Mouse (Mus musculus): ENCODE measurements around the gene Stk33. TPM values are rescaled to one million over a fixed set of nuclear protein-coding genes. Genes with fewer than 3 reads are reported as not detected.

The Stk33 gene
- total RNA-seq, 2 experiments from 2014 or later = 0.17 to 0.51 TPM

DNA sequence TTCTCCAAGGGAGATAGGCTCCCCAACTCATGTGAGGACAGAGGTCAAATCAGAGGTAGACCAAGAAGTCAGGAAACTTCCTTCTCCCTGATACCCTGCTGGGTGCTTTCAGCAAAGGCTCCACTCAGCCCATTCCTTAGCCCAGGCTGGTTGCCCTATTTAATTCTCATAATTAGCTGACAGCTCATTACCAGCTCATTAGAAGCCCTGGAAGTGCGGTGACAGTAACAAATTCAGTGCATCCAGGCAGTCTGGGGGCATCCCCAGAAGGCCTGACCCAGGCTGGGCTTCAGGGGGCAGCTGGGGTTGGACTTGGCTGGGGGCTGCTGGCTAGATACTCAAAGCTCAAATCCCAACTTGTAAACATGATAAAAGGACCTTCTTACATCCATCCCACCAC, 172.7 kb downstream of the Stk33 start:
- TF ChIP-seq CTCF (IDR thresholded peaks at IDR 0.05) = no peak
- H3K27ac ChIP-seq = no peak overlapping the region
- H3K4me3 ChIP-seq = no peak overlapping the region
- no peak for DNase-seq
- intact Hi-C loops (cut with DNase I) = no loop called here

DNA sequence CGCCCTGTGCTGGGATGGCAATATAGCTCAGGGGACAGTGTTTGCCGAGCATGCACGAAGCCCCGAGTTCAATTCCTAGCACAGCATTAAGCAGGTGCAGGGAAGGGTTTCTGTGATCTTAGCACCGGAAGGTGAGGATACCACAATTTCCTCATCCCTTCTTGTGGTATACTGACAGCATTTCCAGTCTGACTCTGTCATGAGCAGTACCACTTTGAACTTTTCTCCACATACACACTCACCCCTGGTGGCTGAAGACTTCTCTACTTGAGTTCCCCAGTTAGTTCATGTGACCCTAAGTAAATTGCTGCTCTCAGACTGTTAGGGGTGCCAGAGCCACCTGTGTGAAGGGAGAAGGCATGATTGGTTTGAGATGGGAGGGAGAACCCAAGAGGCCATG, 173.3 kb downstream of the Stk33 start:
- intact Hi-C loops (cut with DNase I) = no loop called here
- TF ChIP-seq CTCF (IDR thresholded peaks at IDR 0.05) = no peak
- H3K4me3 ChIP-seq = no peak overlapping the region
- H3K27ac ChIP-seq = no peak overlapping the region
- no peak for DNase-seq

DNA sequence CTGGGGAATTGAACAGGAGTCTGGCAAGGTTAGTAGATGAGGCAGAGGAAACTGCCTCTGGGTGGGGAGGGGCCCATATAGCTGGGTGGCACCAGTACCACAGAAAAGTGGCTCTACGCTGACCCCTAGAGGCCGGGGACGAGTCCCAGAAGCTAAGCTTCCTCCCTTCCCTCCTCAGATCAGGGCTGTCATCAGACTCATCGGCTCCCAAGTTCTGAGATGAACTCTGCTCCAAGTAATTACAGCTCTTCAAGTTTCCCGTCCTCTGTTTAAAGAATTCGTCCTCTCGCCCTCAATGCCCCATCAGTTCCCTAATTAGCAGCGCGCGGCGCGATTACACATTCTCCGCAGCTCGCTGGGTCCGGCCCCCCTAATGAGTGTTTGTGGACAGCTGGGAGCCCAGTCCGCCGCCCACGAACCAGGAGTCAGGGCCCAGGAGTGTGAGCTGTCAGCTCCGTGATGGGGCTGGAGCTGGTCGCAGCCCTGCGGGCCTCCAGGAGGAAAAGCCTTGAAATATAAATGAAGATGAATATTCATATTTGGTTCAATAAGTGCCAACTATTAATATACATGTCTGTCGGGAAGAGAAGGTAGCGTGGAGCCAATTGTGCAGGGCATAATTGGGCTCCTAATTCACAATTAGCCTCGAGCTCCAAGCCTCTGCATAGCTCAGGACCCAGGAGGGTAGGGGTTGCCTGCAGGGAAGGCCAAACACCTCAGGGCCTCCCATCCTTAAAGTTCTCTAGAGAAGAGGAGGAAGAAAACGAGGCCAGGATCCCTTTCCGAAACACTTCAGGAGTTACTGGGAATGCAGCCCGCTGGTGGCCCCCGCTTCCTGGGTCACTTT, 183.2 kb downstream of the Stk33 start:
- DNase-seq = peak; percentile 72
- Histone ChIP-seq H3K4me3 (peak overlapping the region; percentile 47), H3K27ac (no peak overlapping the region)
- peak; percentile 75 for TF ChIP-seq CTCF (IDR thresholded peaks at IDR 0.05)
- intact Hi-C loops (cut with DNase I) = loop anchor here (10.0 kb wide), 1 partner anchor 121 kb away; no protein-coding TSS in a partner anchor

DNA sequence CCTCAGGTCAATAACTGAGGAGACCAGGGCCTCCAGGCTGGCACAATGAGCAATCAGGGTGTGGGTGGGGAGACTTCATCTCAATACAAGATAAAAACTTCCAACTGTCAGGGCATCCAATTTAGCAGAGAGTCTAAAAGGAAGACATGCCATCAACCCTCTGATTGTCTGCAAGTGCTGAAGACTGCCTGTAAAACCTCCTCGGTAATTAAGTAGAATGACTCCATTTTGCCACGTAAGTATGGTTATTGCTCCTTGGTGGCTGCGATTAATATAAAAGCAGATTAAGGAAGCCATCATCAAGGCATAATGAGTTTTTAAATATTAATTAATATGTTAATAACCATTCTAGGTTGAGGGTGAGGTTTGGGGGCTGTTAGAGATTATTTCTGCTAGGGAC, 187.5 kb downstream of the Stk33 start:
- Histone ChIP-seq H3K27ac (no peak overlapping the region), H3K4me3 (no peak overlapping the region)
- no peak for DNase-seq
- no peak for TF ChIP-seq CTCF (IDR thresholded peaks at IDR 0.05)
- intact Hi-C loops (cut with DNase I) = loop anchor here (10.0 kb wide), 1 partner anchor 117 kb away; no protein-coding TSS in a partner anchor

DNA sequence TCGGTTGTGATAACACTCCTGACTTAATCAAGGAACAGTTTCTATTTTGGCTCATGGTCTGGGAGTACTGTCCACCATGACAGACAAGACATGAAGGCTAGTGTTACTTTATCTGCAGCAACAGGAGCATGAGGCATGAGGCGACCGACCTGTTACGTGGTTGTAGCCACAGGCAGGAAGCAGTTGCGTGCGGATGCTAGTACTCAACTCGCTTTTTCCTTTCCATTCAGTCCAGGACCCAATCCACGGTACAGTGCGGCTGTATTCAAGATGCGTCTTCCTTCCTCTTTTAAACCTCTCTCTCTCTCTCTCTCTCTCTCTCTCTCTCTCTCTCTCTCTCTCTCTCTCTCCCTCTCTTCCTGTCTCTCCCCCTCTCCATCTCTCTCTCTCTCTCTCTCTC, 194.1 kb downstream of the Stk33 start:
- intact Hi-C loops (cut with DNase I) = no loop called here
- Histone ChIP-seq H3K27ac (no peak overlapping the region), H3K4me3 (no peak overlapping the region)
- DNase-seq = no peak
- TF ChIP-seq CTCF (IDR thresholded peaks at IDR 0.05) = no peak

DNA sequence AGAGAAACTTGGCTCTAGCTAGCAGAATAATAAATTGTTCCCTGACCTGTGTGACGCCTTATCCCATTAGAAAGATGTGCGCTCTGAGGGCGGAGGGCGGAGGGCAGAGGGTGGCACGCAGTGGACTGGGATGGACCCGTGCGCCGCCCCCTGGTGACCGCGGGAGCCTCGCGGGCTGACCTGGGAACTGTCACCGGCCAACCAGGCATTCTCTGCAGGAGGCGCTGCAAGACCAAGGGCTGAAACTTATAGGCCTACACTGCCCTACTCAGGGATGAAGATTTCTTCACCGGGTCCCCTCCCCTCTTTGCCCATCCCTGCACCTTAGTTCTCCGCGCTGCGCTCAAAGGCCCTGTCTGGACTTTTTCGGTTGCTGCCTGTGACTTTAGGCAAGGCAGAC, 197.6 kb downstream of the Stk33 start:
- TF ChIP-seq CTCF (IDR thresholded peaks at IDR 0.05) = peak; percentile 40
- intact Hi-C loops (cut with DNase I) = no loop called here

DNA sequence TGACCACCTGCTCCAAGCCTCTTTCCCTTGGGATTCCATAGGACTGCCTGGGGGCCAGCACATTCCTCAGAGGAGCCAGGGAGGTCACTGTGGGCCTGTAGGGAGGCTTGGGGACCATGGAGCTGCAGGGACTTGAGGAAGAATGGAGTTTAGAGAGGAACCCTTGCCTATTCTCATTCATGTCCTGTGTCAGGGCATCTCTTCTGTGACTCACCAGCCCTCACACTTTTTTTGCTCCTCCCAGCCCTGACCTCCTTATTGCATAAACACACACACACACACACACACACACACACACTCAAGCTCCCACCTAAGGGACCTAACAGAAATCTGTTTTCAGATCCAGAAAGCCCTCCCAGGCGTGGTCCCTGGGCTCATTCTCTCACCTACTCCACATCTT, 199.5 kb downstream of the Stk33 start:
- no peak overlapping the region for H3K4me3 ChIP-seq
- intact Hi-C loops (cut with DNase I) = no loop called here

More for the DNA sequence above, 197.6 kb downstream of the Stk33 start:
- Histone ChIP-seq H3K27ac (no peak overlapping the region), H3K4me3 (no peak overlapping the region)
- DNase-seq = peak; percentile 26

DNA sequence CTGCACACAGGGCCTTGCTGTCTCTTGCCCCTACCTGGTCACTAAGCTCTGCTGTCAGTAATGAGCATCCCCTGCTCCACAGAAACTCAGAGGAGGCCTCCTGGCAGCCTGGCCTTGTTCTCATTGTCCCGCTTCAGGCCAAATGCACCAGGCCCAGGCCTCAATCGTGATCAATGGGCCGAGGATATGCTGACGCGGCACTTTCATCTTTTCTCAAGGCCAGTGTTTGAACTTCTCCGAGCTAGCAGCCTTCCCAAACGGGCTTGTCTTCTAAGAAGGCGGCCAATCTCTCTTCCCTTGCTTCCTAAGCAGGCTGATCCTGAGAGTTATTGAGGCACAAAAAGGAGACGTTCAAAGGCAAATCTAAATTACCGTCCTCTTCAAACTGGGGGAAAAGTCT, 200.2 kb downstream of the Stk33 start:
- no peak overlapping the region for H3K4me3 ChIP-seq
- TF ChIP-seq CTCF (IDR thresholded peaks at IDR 0.05) = no peak
- intact Hi-C loops (cut with DNase I) = no loop called here
- no peak for DNase-seq
- no peak overlapping the region for H3K27ac ChIP-seq

More for the DNA sequence above, 199.5 kb downstream of the Stk33 start:
- no peak overlapping the region for H3K27ac ChIP-seq
- no peak for DNase-seq
- no peak for TF ChIP-seq CTCF (IDR thresholded peaks at IDR 0.05)

DNA sequence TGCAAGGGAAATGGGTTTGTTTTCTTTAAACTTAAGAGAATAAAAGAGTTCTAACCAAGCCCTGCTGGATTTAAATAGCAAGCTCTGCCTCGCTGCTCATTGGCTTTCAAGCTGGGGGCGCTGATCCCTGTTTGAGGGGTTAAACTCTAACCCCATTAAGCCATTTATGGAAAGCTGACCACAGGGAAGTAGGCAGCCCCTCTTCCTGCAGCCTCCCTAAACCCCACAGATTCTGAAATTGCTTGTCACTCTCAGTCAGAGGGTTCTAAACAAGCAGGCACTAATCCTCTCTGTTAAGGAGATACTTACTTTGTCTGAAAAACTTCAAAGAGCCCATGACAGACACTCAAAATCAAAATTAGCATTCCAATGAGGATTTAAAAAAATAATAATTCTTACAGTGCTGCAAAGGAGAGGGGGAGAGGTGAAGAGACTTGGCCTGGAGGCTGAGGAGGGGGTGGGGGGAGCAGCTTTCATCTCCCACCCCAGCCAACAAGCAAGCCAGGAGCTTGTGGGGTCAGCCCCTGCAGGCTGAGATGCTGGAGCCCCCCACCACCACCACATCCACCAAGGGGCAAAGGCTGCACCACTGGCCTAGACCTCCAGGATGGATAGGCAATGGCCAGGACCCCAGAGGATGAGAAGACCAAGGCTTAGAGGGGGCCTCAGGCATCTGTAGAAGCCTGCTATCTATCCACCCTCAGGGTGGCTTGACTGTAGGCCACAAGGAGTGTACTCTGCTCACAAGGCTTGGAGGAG, 203.8 kb downstream of the Stk33 start:
- TF ChIP-seq CTCF (IDR thresholded peaks at IDR 0.05) = no peak
- Histone ChIP-seq H3K27ac (no peak overlapping the region), H3K4me3 (no peak overlapping the region)
- no peak for DNase-seq
- intact Hi-C loops (cut with DNase I) = loop anchor here (5.0 kb wide), 1 partner anchor 212 kb away; no protein-coding TSS in a partner anchor

DNA sequence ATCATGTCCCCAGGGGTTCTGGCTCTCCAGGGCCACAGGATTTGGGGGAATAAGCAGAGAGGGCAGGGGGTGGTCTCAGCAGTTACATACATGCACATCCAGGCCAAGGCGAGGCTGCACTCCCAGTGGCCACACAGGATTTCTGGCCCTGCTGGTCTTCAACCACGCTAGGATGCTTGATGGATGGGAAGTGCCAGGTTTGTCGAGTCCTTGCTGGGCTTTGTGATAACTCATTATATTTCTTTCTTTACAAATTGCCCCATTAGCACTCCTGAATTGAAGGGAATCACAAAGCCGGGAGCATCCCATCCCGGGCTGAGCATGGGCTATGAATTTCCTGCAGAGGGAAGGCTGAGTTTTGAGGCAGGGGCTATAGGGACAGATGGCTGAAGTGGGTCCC, 204.4 kb downstream of the Stk33 start:
- intact Hi-C loops (cut with DNase I) = loop anchor here (5.0 kb wide), 1 partner anchor 213 kb away; no protein-coding TSS in a partner anchor
- no peak overlapping the region for H3K27ac ChIP-seq
- no peak overlapping the region for H3K4me3 ChIP-seq
- no peak for TF ChIP-seq CTCF (IDR thresholded peaks at IDR 0.05)
- DNase-seq = no peak

DNA sequence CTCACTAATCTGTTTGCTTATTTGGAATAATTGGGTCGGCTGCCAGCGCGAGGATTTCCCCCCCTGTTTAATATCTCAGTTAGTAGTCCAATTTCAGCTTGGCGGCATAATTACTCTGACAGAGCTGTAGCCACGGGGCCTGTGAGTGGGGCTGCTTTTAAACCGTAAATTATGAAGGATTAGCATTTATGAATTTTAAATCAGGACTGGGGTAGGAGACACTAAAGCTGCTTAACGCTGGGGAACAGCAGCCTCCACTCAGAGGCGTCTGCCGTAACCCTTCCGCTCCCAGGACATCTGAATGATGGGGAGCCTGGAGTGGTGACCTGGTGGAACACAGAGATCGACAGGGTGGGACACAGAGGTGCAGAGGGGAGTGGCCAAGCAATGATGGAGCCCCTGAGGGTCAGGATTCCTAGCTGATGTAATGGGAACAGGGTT, 207.0 kb downstream of the Stk33 start:
- no peak overlapping the region for H3K4me3 ChIP-seq
- no peak for DNase-seq
- no peak for TF ChIP-seq CTCF (IDR thresholded peaks at IDR 0.05)
- intact Hi-C loops (cut with DNase I) = loop anchor here (5.0 kb wide), 1 partner anchor 215 kb away; no protein-coding TSS in a partner anchor
- no peak overlapping the region for H3K27ac ChIP-seq

DNA sequence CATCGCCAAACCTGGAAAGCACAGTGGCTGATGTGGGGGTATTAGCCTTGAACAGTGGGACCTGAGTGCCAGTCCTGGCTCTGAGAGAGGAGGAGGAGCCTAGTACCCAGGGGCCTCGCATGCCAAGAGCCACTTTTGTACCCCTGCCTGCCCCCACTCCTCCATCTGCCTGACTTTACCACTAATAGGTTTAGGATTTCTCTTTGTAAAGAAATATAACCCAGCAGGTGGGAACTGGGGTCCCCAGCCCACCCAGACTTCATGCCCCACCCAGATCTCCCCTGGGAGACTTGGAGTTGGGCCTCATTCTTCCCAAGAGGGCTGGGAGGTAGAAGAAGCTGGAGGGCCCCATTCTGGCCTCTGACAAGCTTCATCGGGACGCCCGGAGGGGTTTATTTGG, 207.6 kb downstream of the Stk33 start:
- intact Hi-C loops (cut with DNase I) = loop anchor here (5.0 kb wide), 1 partner anchor 216 kb away; no protein-coding TSS in a partner anchor
- TF ChIP-seq CTCF (IDR thresholded peaks at IDR 0.05) = no peak
- H3K27ac ChIP-seq = no peak overlapping the region
- DNase-seq = no peak
- no peak overlapping the region for H3K4me3 ChIP-seq

DNA sequence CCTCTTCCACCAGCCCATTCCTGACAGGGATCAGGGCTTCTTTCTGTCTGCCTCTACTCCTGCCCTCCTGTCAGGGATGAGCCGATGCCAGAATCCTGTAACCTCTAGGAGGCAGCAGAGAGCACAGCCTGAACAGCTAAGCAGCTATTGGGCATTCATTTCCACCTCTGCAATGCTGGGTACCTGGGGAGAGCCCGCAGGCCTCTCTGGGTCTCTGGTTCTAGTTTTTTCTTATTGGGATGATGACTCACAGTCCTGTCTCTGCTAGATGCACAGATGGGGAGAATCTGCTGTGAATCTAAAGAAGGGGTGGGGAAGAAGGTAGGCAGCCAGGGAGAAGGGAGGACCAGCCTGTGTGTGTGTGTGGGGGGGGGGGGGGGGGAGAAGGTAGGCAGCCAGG, 208.1 kb downstream of the Stk33 start:
- Histone ChIP-seq H3K4me3 (no peak overlapping the region), H3K27ac (no peak overlapping the region)
- DNase-seq = peak; percentile 70
- TF ChIP-seq CTCF (IDR thresholded peaks at IDR 0.05) = peak; percentile 87
- intact Hi-C loops (cut with DNase I) = loop anchor here (5.0 kb wide), 1 partner anchor 216 kb away; no protein-coding TSS in a partner anchor

Other genes starting within 250 kb of the Stk33 start
- gene Trim66, start 69.1 kb upstream of the Stk33 start, total RNA-seq (2021) = under 1 TPM; 0.17 to 0.23 TPM
- gene Rpl27a, start 80.1 kb upstream of the Stk33 start, total RNA-seq (2021) = 100 to 1,000 TPM in 1 of 2 experiments, 10 to 100 TPM in 1; 78.8 to 109 TPM

Measured in gastrocnemius, adult 2 months (tissue).